Mouse (Mus musculus) E14TG2a.4 (cell line): ENCODE data around the gene Myo15.

Experiments used
- CTCF ChIP-seq: conservative IDR thresholded peaks from 2 replicates; pipeline ENCODE4 v1.5.1; 2014; ENCODE audit warnings: low read length
- NANOG ChIP-seq: IDR thresholded peaks from 2 replicates; pipeline ENCODE4 v1.6.1; 2014; ENCODE audit warnings: borderline replicate concordance, low read length, mixed read lengths
- POU5F1 ChIP-seq: IDR thresholded peaks from 2 replicates; pipeline ENCODE4 v1.6.1; 2014; ENCODE audit warnings: low read length, borderline replicate concordance

- TF ChIP-seq CTCF (no peak), POU5F1 (no peak), NANOG (no peak)
Observed at GRCm38 (mm10) chr11:60539540-60539939, 70.4 kb downstream of the Myo15 start.
